In genomic region chr9:72537086-72537485, GRCm38 (mm10) we compare ENCODE assay signal across 19 mouse cellular contexts. TPM values are rescaled to one million over a fixed set of nuclear protein-coding genes. Genes with fewer than 3 reads are reported as not detected.
DNase-seq lines count a peak whose midpoint lies in the region; ATAC-seq and TF ChIP-seq lines count a peak whose summit lies in the region.
"Had no signal": no experiment of that assay in that cellular context is flagged by ENCODE, and none has a peak within 500 bp of the region (broad histone marks: within the 10 kb centered on the region; RNA-seq: fewer than 3 reads in every experiment).

No protein-coding gene starts in this region.

- peaks cover 3% of the 10 kb centered on the region for H3K4me1 ChIP-seq in kidney, embryonic 15.5 days
- H3K4me1 ChIP-seq in lung, postnatal 0 days (ENCODE audit: insufficient read depth, low read depth, low read length), result no peaks in the 10 kb centered on the region
- H3K4me1 ChIP-seq: embryonic facial prominence, embryonic 13.5 days had no signal

- WGBS in kidney, embryonic 15.5 days, result 64% methylated on average over 1 of the region's 1 CpGs
- WGBS in lung, postnatal 0 days, result 47% methylated on average over 1 of the region's 1 CpGs

- TF ChIP-seq CTCF in lung, postnatal 0 days (IDR thresholded peaks at IDR 0.05), result peak; percentile 30

- DNase-seq in embryo, embryonic 10.5 days (ENCODE audit: low spot score), result peak; percentile 13
- DNase-seq in embryo, embryonic 9.5 days (ENCODE audit: extremely low spot score), result no peak
- peak; percentile 59 for DNase-seq in kidney, adult 9 months
- DNase-seq in lung, postnatal 0 days (ENCODE audit: low spot score), result peak; percentile 24
- DNase-seq in lung, postnatal 4 days, result no peak
- peak; percentile 9 to 20 for DNase-seq in kidney, postnatal 4 days
- no peak for DNase-seq in ovary, adult 18-20 months (ENCODE audit: low spot score)
- DNase-seq: cerebellum, adult 8-10 months; heart, postnatal 10 days; lung, postnatal 14 days; retina, postnatal 1 day had no signal

- no peak for TF ChIP-seq EP300 in lung, postnatal 0 days (IDR thresholded peaks at IDR 0.05)

- ATAC-seq in kidney, embryonic 15.5 days (replicated peaks; ENCODE audit: low FRiP score), result no peak
- ATAC-seq in lung, postnatal 0 days, result no peak
- ATAC-seq: forebrain, embryonic 16.5 days; midbrain, embryonic 16.5 days had no signal

- no peaks in the 10 kb centered on the region for H3K9me3 ChIP-seq in kidney, embryonic 15.5 days (replicated peaks)
- H3K9me3 ChIP-seq in lung, postnatal 0 days (ENCODE audit: low read length), result no peaks in the 10 kb centered on the region
- H3K9me3 ChIP-seq: embryonic facial prominence, embryonic 13.5 days; hindbrain, embryonic 12.5 days; limb, embryonic 12.5 days; liver, embryonic 15.5 days had no signal

- no peak overlapping the region for H3K4me3 ChIP-seq in kidney, embryonic 15.5 days (replicated peaks)
- H3K4me3 ChIP-seq in lung, postnatal 0 days (ENCODE audit: low read depth, low read length), result no peak overlapping the region
- H3K4me3 ChIP-seq: embryonic facial prominence, embryonic 13.5 days; hindbrain, embryonic 12.5 days; limb, embryonic 12.5 days; liver, embryonic 15.5 days had no signal

- H3K4me2 ChIP-seq in kidney, embryonic 15.5 days, result no peak overlapping the region
- no peak overlapping the region for H3K4me2 ChIP-seq in lung, postnatal 0 days (replicated peaks; ENCODE audit: low read depth, low read length)
- H3K4me2 ChIP-seq: embryonic facial prominence, embryonic 13.5 days; heart, embryonic 11.5 days; hindbrain, embryonic 12.5 days; limb, embryonic 12.5 days; liver, embryonic 15.5 days had no signal

- H3K9ac ChIP-seq in kidney, embryonic 15.5 days, result no peak overlapping the region
- no peak overlapping the region for H3K9ac ChIP-seq in lung, postnatal 0 days (replicated peaks; ENCODE audit: low read depth)
- H3K9ac ChIP-seq: embryonic facial prominence, embryonic 13.5 days; hindbrain, embryonic 12.5 days; limb, embryonic 12.5 days; liver, embryonic 15.5 days had no signal

- peaks cover 5% of the 10 kb centered on the region; the same call in 1 of the 2 replicates for H3K36me3 ChIP-seq in kidney, embryonic 15.5 days
- H3K36me3 ChIP-seq in lung, postnatal 0 days (ENCODE audit: insufficient read depth, low read length), result no peaks in the 10 kb centered on the region
- H3K36me3 ChIP-seq: hindbrain, embryonic 12.5 days had no signal

- H3K27ac ChIP-seq in kidney, embryonic 15.5 days, result no peak overlapping the region
- H3K27ac ChIP-seq in lung, postnatal 0 days (ENCODE audit: low read length), result no peak overlapping the region
- H3K27ac ChIP-seq: embryonic facial prominence, embryonic 13.5 days; hindbrain, embryonic 12.5 days; limb, embryonic 12.5 days; liver, embryonic 15.5 days had no signal

- no peaks in the 10 kb centered on the region for H3K27me3 ChIP-seq in kidney, embryonic 15.5 days
- H3K27me3 ChIP-seq in lung, postnatal 0 days (replicated peaks; ENCODE audit: insufficient read depth, low read length), result no peaks in the 10 kb centered on the region
- H3K27me3 ChIP-seq: embryonic facial prominence, embryonic 13.5 days; hindbrain, embryonic 12.5 days; limb, embryonic 12.5 days; liver, embryonic 15.5 days had no signal

RNA-seq across cellular contexts. Expression of gene Rfx7, which starts 5.0 kb away (rescaled TPM):
- polyA plus RNA-seq in kidney, embryonic 15.5 days (2015; fragmentation: Nextera tagmentation; extraction: Ambion mirVana), result 12.8 and 13.5 TPM in 2 replicates
- polyA plus RNA-seq in lung, postnatal 0 days (2015; fragmentation: Nextera tagmentation; extraction: Ambion mirVana), result 4.0 and 4.2 TPM in 2 replicates

RNA-seq across cellular contexts. Expression of gene Tex9, which starts 45.1 kb away (rescaled TPM):
- polyA plus RNA-seq in kidney, embryonic 15.5 days (2015; fragmentation: Nextera tagmentation; extraction: Ambion mirVana), result 34.4 and 37.3 TPM in 2 replicates
- 7.6 and 9.1 TPM in 2 replicates for polyA plus RNA-seq in lung, postnatal 0 days (2015; fragmentation: Nextera tagmentation; extraction: Ambion mirVana)

Comparison
In these comparisons a context has a peak if more than half of its experiments do, and no peak if none do; other contexts are left out.
1. DNase-seq: peak in embryo, embryonic 10.5 days (single experiment), kidney, adult 9 months (single experiment), lung, postnatal 0 days (single experiment) and kidney, postnatal 4 days (2 of 2); none in embryo, embryonic 9.5 days (single experiment), lung, postnatal 4 days (0 of 2) and ovary, adult 18-20 months (single experiment).